Mouse (Mus musculus): ENCODE data around the gene Gtf2f2. TPM values are rescaled to one million over a fixed set of nuclear protein-coding genes. Genes with fewer than 3 reads are reported as not detected.

The Gtf2f2 gene
- polyA plus RNA-seq, 1 experiment from 2014 or later = 40.5 TPM

Other genes starting within 250 kb of the Gtf2f2 start
- 13.3 and 13.5 TPM in 2 replicates for gene Slc25a30, start 223.8 kb downstream of the Gtf2f2 start, polyA plus RNA-seq (2014; fragmentation: Nextera tagmentation; extraction: Ambion mirVana)
- gene Tpt1, start 165.8 kb downstream of the Gtf2f2 start, polyA plus RNA-seq (2014; fragmentation: Nextera tagmentation; extraction: Ambion mirVana) = 788 and 789 TPM in 2 replicates
- 13.7 and 16.6 TPM in 2 replicates for gene Kctd4, start 55.9 kb downstream of the Gtf2f2 start, polyA plus RNA-seq (2014; fragmentation: Nextera tagmentation; extraction: Ambion mirVana)
- gene Gpalpp1, start 99.9 kb upstream of the Gtf2f2 start, polyA plus RNA-seq (2014; fragmentation: Nextera tagmentation; extraction: Ambion mirVana) = 10.4 and 15.4 TPM in 2 replicates
- 12.1 and 13.4 TPM in 2 replicates for gene Nufip1, start 100.0 kb upstream of the Gtf2f2 start, polyA plus RNA-seq (2014; fragmentation: Nextera tagmentation; extraction: Ambion mirVana)

All from neural tube, embryonic 14.5 days (tissue).